Mouse (Mus musculus): ENCODE measurements around the gene Tmed6. TPM values are rescaled to one million over a fixed set of nuclear protein-coding genes. Genes with fewer than 3 reads are reported as not detected.
A peak's percentile ranks its signal among the peaks of the same experiment; 100 is the strongest.

Gene Tmed6
- polyA plus RNA-seq, 1 experiment, result 108 TPM

DNA sequence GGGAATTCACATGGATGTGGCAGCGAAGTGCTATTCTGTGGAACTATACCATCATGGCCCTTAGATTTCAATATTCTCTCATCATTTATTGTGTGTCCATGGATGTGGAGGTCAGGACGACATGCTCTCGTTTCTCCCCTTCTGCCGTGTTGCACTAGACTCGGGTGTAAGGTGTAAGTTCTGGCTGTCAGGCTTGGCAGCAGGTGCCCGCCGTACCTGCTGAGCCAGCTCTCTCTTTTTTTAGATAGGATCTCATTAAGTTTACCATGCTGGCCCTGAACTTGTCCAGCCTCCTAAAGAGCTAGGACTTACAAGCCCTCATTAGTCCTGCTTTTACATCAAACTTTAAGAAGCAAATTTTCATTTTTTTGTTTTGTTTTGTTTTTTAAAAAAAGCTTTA is 25.1 kb upstream of the Tmed6 start:
- Histone ChIP-seq H3K4me1 (ENCODE audit: control insufficient read depth, insufficient read depth, low read length) (no peaks in the 10 kb centered on the region; the same call in 1 of the 2 replicates), H3K27ac (ENCODE audit: control insufficient read depth, insufficient read depth, low read depth, low read length) (no peak overlapping the region), H3K27me3 (ENCODE audit: control insufficient read depth, insufficient read depth, low read length) (no peaks in the 10 kb centered on the region), H3K4me3 (ENCODE audit: control insufficient read depth, low read depth, low read length) (no peak overlapping the region), H3K36me3 (ENCODE audit: control insufficient read depth, insufficient read depth, low read length) (no peaks in the 10 kb centered on the region; the same call in 1 of the 2 replicates)
- TF ChIP-seq CTCF (IDR thresholded peaks at IDR 0.05; ENCODE audit: control insufficient read depth, insufficient read depth, insufficient replicate concordance, low read depth, low read length) (no peak), POLR2A (IDR thresholded peaks at IDR 0.05; ENCODE audit: control insufficient read depth, low read depth, low read length) (no peak)

DNA sequence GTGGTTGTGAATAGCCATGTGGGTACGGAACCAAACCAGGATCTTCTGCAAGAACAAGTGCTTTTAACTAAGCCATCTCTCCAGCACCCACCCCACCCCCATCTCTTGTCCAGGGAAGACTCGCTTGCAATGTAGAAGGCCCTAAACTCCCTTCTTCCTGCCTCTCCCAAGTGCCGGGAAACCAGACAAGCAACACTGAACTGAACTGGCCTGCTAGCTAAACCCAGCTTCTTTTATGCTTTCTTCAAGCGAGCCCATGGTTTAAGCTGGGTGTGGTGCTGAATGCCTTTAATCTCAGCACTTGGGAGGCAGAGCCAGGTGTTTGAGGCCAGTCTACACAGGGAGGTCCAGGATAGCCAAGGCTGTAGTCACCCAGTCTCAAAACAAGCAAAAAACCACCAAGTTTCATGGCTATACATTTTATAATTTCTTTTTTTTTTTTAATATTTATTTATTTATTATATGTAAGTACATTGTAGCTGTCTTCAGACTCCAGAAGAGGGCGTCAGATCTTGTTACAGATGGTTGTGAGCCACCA is 23.2 kb upstream of the Tmed6 start:
- Histone ChIP-seq H3K4me1 (ENCODE audit: control insufficient read depth, insufficient read depth, low read length) (no peaks in the 10 kb centered on the region), H3K36me3 (ENCODE audit: control insufficient read depth, insufficient read depth, low read length) (no peaks in the 10 kb centered on the region; the same call in 1 of the 2 replicates), H3K27me3 (ENCODE audit: control insufficient read depth, insufficient read depth, low read length) (no peaks in the 10 kb centered on the region), H3K4me3 (ENCODE audit: control insufficient read depth, low read depth, low read length) (no peak overlapping the region), H3K27ac (ENCODE audit: control insufficient read depth, insufficient read depth, low read depth, low read length) (no peak overlapping the region)
- TF ChIP-seq POLR2A (IDR thresholded peaks at IDR 0.05; ENCODE audit: control insufficient read depth, low read depth, low read length) (no peak), CTCF (IDR thresholded peaks at IDR 0.05; ENCODE audit: control insufficient read depth, insufficient read depth, insufficient replicate concordance, low read depth, low read length) (no peak)

DNA sequence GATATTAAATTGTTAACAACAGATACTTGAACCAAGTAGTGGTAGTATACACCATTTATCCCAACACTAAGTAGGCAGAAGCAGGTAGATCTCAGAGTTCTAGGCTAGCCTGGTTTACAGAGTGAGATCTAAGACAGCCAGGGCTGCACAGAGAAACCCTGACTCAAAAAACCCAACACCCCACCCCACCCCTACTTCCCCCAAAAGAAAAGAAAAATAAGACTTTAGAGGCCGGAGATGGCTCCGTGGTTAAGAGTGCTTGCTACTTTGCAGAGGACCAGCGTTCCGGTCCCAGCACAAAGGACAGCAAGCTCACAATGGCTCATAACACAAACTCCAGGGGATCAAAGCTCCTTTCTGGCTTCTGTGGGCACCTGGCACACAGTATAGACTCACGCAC is 20.6 kb upstream of the Tmed6 start:
- Histone ChIP-seq H3K36me3 (ENCODE audit: control insufficient read depth, insufficient read depth, low read length) (peaks cover 1% of the 10 kb centered on the region), H3K4me1 (ENCODE audit: control insufficient read depth, insufficient read depth, low read length) (no peaks in the 10 kb centered on the region), H3K27me3 (ENCODE audit: control insufficient read depth, insufficient read depth, low read length) (no peaks in the 10 kb centered on the region), H3K4me3 (ENCODE audit: control insufficient read depth, low read depth, low read length) (no peak overlapping the region), H3K27ac (ENCODE audit: control insufficient read depth, insufficient read depth, low read depth, low read length) (no peak overlapping the region)
- TF ChIP-seq CTCF (IDR thresholded peaks at IDR 0.05; ENCODE audit: control insufficient read depth, insufficient read depth, insufficient replicate concordance, low read depth, low read length) (no peak), POLR2A (IDR thresholded peaks at IDR 0.05; ENCODE audit: control insufficient read depth, low read depth, low read length) (no peak)

DNA sequence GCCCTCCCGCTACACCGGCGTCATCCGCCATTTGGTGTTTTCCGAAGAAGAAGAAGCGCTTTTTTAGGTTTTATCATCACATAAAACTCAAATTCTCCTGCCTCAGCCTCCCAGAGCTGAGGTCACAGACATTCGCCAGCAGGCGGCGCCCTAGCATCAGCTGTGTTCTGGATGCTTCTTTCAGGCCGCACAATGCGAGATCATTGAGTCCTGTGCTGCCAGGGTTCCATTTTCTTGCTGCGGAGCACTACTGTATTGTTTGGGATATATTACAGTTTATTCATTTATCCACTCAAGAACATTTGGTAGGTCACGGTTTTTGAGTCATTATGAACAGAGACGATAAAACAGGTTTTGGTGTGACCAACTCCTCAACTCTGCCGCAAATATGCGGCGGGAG is 19.9 kb upstream of the Tmed6 start:
- no peak for TF ChIP-seq POLR2A (IDR thresholded peaks at IDR 0.05; ENCODE audit: control insufficient read depth, low read depth, low read length)
- peak; percentile 71 for TF ChIP-seq CTCF (IDR thresholded peaks at IDR 0.05; ENCODE audit: control insufficient read depth, insufficient read depth, insufficient replicate concordance, low read depth, low read length)
- H3K27ac ChIP-seq (ENCODE audit: control insufficient read depth, insufficient read depth, low read depth, low read length), result no peak overlapping the region
- H3K4me3 ChIP-seq (ENCODE audit: control insufficient read depth, low read depth, low read length), result no peak overlapping the region
- peaks cover 2% of the 10 kb centered on the region for H3K36me3 ChIP-seq (ENCODE audit: control insufficient read depth, insufficient read depth, low read length)
- no peaks in the 10 kb centered on the region for H3K27me3 ChIP-seq (ENCODE audit: control insufficient read depth, insufficient read depth, low read length)
- H3K4me1 ChIP-seq (ENCODE audit: control insufficient read depth, insufficient read depth, low read length), result no peaks in the 10 kb centered on the region

DNA sequence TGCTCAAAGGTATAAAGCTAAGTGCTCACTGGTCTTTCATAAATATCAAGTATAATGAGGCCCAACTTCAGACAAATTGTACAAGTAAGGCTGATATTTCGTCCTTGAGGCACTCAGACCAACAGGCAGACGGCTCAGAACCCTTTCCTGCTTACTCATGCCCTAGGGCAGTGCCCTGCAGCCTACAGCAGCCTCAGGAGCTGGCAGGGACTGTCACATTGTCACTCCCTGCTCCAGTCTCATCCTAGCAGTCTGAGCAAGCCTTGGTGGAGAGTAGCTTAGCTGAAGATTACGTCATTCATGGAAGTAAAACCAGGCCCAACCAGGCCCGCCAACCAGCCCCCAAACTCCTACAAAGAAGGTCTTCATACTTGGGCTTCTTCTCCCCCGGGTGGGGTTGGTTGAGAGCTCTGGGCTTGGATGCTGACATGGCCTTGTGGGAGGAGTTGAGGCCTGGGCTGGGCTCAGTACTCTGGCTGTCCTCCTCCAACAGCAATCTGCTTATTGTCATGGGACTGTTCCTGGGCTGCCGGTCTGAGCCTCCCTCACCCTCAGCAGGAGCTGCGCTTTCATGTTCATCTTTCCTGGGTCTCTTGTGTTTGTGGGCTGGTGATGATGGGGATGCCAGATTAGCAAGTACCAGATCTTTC is 10.9 kb upstream of the Tmed6 start:
- TF ChIP-seq POLR2A (IDR thresholded peaks at IDR 0.05; ENCODE audit: control insufficient read depth, low read depth, low read length) (no peak), CTCF (IDR thresholded peaks at IDR 0.05; ENCODE audit: control insufficient read depth, insufficient read depth, insufficient replicate concordance, low read depth, low read length) (no peak)
- Histone ChIP-seq H3K4me1 (ENCODE audit: control insufficient read depth, insufficient read depth, low read length) (no peaks in the 10 kb centered on the region), H3K36me3 (ENCODE audit: control insufficient read depth, insufficient read depth, low read length) (peaks cover 8% of the 10 kb centered on the region)

DNA sequence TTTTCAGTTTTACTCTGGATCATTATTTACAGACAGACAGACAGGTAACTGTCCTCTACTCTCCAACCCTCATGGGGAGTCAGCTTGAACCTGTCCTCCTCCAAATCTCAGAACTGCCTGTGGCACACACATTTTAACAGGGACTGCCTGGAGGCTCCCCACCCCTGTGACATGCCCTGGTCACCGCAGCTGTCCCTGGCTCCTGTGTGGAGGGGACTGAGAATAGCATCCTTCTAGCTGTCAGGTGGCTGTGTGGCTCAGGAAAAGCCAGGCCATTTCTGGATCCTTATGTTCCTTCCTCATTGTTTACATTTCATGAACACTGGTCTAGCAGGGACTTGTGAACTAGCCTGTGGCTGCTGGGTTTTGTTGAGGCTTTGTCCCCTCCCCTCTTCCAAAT is 8.7 kb upstream of the Tmed6 start:
- no peak overlapping the region for H3K4me3 ChIP-seq (ENCODE audit: control insufficient read depth, low read depth, low read length)
- TF ChIP-seq CTCF (IDR thresholded peaks at IDR 0.05; ENCODE audit: control insufficient read depth, insufficient read depth, insufficient replicate concordance, low read depth, low read length) (no peak), POLR2A (IDR thresholded peaks at IDR 0.05; ENCODE audit: control insufficient read depth, low read depth, low read length) (no peak)
- H3K4me1 ChIP-seq (ENCODE audit: control insufficient read depth, insufficient read depth, low read length), result no peaks in the 10 kb centered on the region
- H3K27me3 ChIP-seq (ENCODE audit: control insufficient read depth, insufficient read depth, low read length), result no peaks in the 10 kb centered on the region
- peaks cover 4% of the 10 kb centered on the region for H3K36me3 ChIP-seq (ENCODE audit: control insufficient read depth, insufficient read depth, low read length)
- H3K27ac ChIP-seq (ENCODE audit: control insufficient read depth, insufficient read depth, low read depth, low read length), result no peak overlapping the region

More for the DNA sequence above, 10.9 kb upstream of the Tmed6 start:
- H3K4me3 ChIP-seq (ENCODE audit: control insufficient read depth, low read depth, low read length), result no peak overlapping the region
- no peaks in the 10 kb centered on the region for H3K27me3 ChIP-seq (ENCODE audit: control insufficient read depth, insufficient read depth, low read length)
- no peak overlapping the region for H3K27ac ChIP-seq (ENCODE audit: control insufficient read depth, insufficient read depth, low read depth, low read length)

DNA sequence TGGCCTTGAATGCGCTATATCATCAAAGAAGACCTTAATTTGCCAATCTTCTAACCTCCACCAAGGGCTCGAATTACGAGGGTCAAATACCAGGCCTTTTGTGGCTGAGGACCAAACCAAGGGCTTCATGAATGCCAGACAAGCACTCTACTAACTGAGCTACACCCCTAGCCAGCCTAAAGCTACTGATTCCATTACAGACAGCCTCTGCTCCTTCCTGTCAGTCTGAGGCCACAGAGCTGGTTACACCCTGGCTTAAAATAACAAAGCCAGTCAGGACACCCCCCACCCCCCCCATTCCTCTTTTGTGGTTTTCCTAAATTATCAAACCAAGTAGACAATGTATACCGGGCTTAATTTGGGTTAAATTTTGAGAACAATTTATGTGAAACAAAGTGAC is 8.3 kb upstream of the Tmed6 start:
- peaks cover 4% of the 10 kb centered on the region for H3K36me3 ChIP-seq (ENCODE audit: control insufficient read depth, insufficient read depth, low read length)
- TF ChIP-seq CTCF (IDR thresholded peaks at IDR 0.05; ENCODE audit: control insufficient read depth, insufficient read depth, insufficient replicate concordance, low read depth, low read length), result no peak
- TF ChIP-seq POLR2A (IDR thresholded peaks at IDR 0.05; ENCODE audit: control insufficient read depth, low read depth, low read length), result no peak
- H3K27ac ChIP-seq (ENCODE audit: control insufficient read depth, insufficient read depth, low read depth, low read length), result no peak overlapping the region
- no peak overlapping the region for H3K4me3 ChIP-seq (ENCODE audit: control insufficient read depth, low read depth, low read length)
- no peaks in the 10 kb centered on the region for H3K4me1 ChIP-seq (ENCODE audit: control insufficient read depth, insufficient read depth, low read length)
- H3K27me3 ChIP-seq (ENCODE audit: control insufficient read depth, insufficient read depth, low read length), result no peaks in the 10 kb centered on the region

All from testis, adult 2 months (tissue).